Mouse (Mus musculus) Muller cell, postnatal 12 days (primary cell): ENCODE measurements around the gene Tomm22.
"Not testable (repeated sequence)": the region's sequence is repeated elsewhere in the genome, so short reads cannot be mapped to it uniquely, and the experiment has no call there.

Experiments
- DNase-seq: peaks from one replicate; pipeline ENCODE4 v3.0.0-alpha.2; 2015; ENCODE audit errors: inconsistent ontology term

Tomm22 gene

DNA sequence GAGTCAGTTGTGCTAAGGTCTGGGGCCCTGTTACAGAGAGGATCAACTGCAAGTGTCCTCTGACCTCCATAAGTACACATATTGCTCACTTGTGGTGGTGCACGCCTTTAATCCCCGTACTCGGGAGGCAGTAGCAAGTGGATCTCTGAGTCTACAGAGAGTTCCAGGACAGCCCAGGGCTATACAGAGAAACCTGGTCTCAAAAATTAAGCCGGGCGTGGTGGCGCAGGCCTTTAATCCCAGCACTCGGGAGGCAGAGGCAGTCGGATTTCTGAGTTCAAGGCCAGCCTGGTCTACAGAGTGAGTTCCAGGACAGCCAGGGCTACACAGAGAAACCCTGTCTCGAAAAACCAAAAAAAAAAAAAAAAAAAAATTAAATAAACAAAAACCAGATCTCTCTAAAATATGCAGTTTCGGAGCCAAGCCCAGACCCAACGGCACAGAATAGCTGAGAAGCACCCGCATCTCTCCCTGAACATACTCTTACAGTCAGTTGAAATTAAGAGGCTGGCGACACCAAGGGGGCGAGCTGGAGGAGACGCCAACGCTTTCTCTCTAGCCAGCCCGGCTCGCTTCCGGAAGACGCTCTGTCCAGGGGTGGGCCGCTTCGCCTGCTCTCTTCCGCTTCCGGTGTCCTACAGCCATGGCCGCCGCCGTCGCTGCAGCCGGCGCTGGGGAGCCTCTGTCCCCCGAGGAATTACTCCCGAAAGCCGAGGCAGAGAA lies at the start of gene Tomm22:
Gene Tomm22 (plus strand): TSS at position 613 of the 723 bp plus-strand sequence.
- DNase-seq = peak; percentile 89

- no peak for DNase-seq
Observed at GRCm38 (mm10) chr15:79630471-79630870, 40.2 kb upstream of the Tomm22 start.

GRCm38 (mm10) chr15:79641135-79641817 lies 29.4 kb upstream of the Tomm22 start:
- peak; percentile 10 for DNase-seq

DNA sequence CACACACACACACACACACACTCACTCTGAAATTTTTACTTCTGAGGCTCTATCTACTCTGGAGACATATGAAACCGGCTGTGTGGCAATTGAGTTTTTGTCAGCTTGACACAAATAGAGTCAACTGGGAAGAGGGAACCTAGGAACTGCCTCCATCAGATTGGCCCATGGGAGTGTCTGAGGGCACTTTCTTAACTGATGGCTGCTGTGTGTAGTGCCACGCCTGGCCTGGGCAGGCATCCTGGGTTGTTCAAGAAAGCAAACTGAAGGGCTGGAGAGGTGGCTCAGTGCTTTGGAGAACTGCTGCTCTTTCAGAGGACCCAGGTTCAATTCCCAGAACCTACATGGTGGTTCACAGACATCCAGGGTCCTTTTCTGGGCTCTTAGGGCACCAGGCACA lies 25.2 kb upstream of the Tomm22 start:
- no peak for DNase-seq

GRCm38 (mm10) chr15:79648130-79648529 lies 22.5 kb upstream of the Tomm22 start:
- no peak for DNase-seq

DNA sequence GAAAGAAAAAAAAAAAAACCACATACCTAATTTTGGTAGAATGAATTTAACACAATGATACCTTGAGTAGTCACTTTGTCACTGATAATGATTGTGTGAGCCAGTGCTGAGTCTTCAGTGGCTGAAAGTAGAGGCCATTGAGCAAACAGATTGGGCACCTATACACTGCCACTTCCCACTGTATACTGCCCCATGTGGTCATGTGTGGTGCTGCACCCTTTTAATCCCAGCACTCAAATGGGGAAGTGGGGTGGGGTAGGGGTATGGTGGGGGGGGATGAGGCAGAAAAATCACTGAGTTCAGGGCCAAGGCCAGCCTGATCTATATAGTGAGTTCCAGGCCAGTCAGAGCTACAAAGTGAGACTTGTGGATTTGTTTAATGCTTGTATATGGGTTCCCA lies 20.1 kb upstream of the Tomm22 start:
- DNase-seq = no peak

- no peak for DNase-seq
Observed at GRCm38 (mm10) chr15:79651481-79651880, 19.2 kb upstream of the Tomm22 start.

GRCm38 (mm10) chr15:79656451-79656850 lies 14.2 kb upstream of the Tomm22 start:
- DNase-seq = no peak

DNA sequence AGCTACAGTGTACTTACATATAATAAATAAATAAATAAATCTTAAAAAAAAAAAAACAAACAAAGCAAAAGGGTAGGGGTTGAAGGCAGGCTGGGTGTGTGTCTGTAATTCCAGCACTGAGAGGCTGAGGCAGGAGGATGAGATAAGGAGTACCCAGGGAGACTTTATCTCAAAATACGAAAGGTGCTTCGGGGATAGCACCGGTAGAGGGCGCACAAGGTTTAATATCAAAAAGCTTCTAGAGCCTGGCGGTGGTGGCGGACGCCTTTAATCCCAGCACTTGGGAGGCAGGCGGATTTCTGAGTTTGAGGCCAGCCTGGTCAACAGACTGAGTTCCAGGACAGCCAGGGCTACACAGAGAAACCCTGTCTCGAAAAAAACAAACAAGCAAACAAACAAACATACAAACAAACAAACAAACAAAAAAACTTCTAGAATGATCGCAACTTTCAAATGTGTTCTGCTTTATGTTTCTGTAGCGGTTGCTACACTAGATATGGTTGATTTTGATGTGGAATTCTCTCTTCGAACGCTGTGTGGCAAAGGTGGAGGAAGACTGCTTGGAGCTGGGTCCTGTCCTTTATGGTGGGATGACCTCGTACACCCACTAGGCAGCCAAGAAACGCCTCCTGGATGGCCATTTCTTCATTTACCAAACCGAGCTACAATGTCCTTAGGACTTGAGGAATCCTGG lies 12.7 kb upstream of the Tomm22 start:
- DNase-seq = peak; percentile 71

DNA sequence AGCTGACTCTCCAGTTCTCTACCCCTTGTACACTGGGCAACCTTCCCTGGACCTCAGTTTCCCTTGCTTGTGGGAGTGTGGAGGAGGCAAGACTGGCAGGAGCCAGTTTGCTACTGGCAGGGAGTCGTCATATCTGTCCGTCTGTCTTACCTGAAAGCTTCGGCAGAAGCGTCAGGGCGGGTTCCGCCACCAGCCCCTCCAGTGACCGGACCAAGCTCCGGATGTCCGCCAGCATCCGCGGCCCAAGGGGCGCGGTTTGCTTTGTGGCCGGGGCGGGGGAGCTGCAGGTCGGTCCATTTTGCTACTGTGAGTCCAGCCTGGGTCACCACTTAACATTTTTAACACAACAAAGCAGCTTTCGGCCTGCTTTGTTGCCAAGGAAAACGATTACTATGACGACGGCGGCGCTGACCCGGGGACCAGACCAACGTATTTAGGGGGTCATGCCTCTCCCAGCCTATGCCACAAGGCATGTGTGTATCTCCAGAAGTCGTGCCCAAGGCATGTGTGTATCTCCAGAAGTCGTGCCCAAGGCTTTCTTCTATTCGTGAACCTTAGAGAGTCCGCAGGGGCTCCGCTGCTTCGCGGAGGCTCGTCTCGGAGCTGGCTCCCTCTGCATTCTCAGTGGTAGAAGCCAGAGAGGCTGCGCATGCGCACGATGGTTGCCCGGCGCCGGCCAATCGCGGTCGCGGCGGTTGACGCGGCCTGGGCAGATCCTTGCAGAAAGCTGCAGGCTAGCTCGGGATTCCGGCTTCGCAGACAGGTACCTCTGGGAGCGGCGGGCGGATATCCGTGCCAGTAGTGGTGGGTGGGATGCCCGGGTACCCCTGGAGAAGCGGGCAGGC lies 11.9 kb upstream of the Tomm22 start, which contains the start of the genes Fam227a and Cby1:
Gene Fam227a (minus strand): TSS at position 426 of the 845 bp plus-strand sequence.
Gene Cby1 (plus strand): TSS at position 669 of the 845 bp plus-strand sequence.
- peak; percentile 95 for DNase-seq

- peak; percentile 24 for DNase-seq
Observed at GRCm38 (mm10) chr15:79661852-79662251, 8.8 kb upstream of the Tomm22 start.

DNA sequence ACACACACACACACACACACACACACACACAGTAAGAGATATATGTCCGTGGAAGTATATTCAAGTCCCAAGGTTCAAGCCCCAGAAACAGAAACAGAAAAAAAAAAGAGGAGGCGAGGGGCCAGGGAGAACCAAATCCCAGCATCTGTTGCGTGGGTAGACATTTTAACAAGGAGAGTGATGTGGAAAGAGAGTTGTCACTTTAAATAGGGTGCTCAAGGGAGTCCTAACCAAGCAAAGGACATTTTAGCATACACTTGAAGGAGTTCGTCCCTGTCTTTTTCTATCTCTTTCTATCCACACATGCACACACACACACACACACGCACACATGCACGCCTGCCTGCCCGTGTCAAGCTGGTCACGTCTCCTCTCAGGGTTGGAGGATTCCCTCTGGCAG lies 6.0 kb upstream of the Tomm22 start:
- no peak for DNase-seq

- no peak for DNase-seq
Observed at GRCm38 (mm10) chr15:79669195-79669594, 1.5 kb upstream of the Tomm22 start.

DNA sequence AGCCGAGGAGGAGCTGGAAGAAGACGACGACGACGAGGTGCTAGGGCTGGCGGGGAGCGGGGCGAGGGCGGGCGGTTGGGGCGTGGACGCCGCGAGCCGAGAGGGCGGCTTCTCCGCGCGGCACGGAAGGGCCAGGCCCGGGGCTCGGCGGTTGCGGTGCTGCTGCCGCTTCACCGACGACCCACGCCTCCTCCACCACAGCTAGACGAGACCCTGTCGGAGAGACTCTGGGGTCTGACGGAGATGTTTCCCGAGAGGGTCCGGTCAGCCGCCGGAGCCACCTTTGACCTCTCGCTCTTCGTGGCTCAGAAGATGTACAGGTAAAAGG lies 275 bp downstream of the Tomm22 start:
- DNase-seq = no peak

DNA sequence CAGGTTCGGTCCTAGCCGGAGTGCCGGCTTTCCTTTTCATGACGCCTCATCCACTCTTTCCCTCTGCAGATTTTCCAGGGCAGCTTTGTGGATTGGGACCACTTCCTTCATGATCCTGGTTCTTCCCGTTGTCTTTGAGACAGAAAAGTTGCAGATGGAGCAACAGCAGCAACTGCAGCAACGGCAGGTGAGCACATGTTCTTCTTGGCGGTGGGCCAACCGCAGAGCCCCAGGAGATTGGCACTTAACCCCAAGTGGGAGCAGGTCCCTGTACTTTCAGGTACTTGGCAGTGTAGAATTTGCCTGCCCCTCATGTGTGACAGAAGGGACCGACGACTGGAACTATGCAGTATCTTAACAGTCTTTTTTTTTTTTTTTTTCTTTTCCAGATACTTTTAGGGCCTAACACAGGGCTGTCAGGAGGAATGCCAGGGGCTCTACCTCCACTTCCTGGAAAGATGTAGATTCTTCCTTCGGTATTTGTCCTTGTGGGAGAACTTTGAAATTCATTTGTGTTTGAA lies 1.2 kb downstream of the Tomm22 start:
- DNase-seq = not testable (repeated sequence)

DNA sequence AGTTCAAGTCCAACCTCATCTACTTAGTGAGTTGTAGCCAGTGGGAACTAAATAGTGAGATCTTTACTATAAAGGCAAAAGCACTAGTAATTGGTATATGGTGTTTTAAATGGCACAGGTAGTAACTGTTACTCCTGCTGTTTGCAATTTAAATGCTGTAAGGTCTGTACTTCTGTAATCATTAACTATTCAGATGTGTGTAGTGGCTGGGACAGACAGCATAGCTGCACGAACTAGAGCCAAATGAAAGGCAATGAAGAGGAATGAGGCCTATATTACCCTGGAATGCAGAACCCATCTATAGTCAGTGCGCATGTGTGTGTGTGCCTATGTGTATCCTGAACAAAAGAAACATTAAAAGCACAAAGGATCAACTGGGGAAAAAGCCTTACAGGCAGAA lies 7.3 kb downstream of the Tomm22 start:
- no peak for DNase-seq

- no peak for DNase-seq
Observed at GRCm38 (mm10) chr15:79681973-79682372, 11.3 kb downstream of the Tomm22 start.

DNA sequence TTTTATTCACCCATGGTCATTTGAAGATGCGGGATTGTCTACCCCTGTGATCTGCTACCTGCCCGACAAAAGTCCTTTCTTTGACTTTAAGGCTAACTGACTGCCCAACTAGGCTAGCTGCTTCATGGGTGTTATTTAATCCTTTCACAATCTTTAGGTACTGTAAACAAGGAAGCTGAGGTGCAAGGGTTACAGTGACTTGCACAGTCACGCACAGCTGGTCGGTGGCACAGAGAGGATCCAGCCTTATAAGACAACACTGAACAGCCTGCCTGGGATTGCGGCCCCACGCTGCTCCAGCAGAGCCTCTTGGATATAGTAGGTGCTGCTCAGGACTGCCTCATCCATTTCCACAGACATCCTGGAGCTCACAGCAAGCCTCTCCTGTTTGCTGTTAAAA lies 12.5 kb downstream of the Tomm22 start:
- no peak for DNase-seq

DNA sequence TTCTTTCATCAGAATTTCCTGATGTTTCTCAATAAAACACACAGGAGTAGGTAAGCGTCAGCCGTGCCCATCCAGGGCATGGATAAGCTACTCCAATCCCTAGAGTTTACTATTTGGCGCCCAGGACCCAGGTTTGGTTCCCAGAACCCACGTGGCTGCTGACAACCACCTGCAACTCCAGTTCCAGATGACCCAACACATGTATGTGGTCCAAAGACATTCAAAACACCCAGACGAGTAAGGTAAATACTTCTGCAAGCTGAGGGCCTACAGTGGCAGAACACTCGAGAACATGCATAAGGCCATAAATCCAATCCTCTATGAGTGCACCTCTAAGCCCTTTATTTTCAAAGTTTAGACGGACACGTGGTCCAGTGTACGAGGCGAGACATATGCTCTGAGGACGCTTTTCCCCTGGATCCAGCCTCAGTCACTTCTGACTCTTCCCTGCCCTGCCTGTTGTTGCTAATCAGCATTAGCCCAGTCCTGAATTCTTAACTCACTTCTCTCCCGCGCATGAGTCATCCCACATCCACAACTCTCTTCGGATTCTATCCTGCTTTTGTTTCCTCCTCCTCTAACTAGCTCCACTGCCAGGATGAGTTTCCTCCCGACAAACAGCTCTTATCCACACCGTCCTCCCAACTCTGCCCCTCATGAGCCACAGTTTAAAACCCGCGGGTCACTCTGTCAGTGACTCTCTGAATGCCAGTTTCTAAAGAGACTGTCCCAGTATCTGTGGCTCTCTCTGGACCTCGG lies 13.2 kb downstream of the Tomm22 start:
- DNase-seq = peak; percentile 56

GRCm38 (mm10) chr15:79684616-79685015 lies 14.0 kb downstream of the Tomm22 start:
- DNase-seq = no peak

DNA sequence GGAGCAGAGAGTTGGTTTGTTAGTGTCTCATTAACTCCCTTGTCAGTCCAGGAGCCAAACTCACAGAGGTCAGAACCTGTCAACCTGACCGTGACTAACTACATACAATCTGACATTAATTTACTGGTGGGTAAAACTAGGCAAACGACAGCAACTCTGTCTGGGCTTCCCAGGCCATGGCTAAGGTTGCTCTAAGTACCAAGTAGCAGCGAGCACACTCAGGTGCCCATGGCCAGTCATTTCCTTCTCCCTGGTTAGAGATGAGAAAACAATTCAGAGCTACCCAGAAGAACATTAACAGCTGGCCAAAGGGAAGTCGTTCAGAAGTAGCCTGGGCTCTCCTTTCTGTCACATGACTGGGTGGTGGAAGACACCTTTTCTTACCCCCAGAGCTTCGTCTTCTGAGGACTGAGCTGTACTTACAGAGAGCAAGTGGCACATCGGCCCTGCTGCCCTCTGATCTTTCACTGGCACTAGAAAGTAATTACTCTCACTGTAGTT lies 14.5 kb downstream of the Tomm22 start:
- no peak for DNase-seq
